Mouse (Mus musculus) urinary bladder, postnatal 36 days (tissue): ENCODE measurements around the gene Tubgcp3.
"Not testable (repeated sequence)": the region's sequence is repeated elsewhere in the genome, so short reads cannot be mapped to it uniquely, and the experiment has no call there.

Experiments used
- DNase-seq, 2 experiments: peaks; one replicate each; pipeline ENCODE4 v3.0.0; 2022; ENCODE audit warnings: low spot score in 2 of 2, mixed read lengths in 1 of 2

Gene Tubgcp3

GRCm38 (mm10) chr8:12641527-12641926, 30.5 kb downstream of the Tubgcp3 start:
- DNase-seq, result no peak

GRCm38 (mm10) chr8:12638446-12638845, 33.6 kb downstream of the Tubgcp3 start:
- no peak for DNase-seq

GRCm38 (mm10) chr8:12635366-12635765, 36.7 kb downstream of the Tubgcp3 start:
- DNase-seq, result no peak

- DNase-seq, result peak; percentile 30 to 32
Observed at GRCm38 (mm10) chr8:12629079-12629478, 43.0 kb downstream of the Tubgcp3 start.

GRCm38 (mm10) chr8:12625890-12626289, 46.2 kb downstream of the Tubgcp3 start:
- no peak for DNase-seq

- no peak for DNase-seq
Observed at GRCm38 (mm10) chr8:12621550-12622222, 50.4 kb downstream of the Tubgcp3 start.

- not testable (repeated sequence) for DNase-seq
Observed at GRCm38 (mm10) chr8:12617369-12617768, 54.7 kb downstream of the Tubgcp3 start.

GRCm38 (mm10) chr8:12613201-12613600, 58.8 kb downstream of the Tubgcp3 start:
- DNase-seq, result no peak

GRCm38 (mm10) chr8:12609752-12610449, 62.1 kb downstream of the Tubgcp3 start:
- no peak for DNase-seq

- DNase-seq, result no peak
Observed at GRCm38 (mm10) chr8:12608810-12609209, 63.2 kb downstream of the Tubgcp3 start.

- DNase-seq, result peak; percentile 66 to 73
Observed at GRCm38 (mm10) chr8:12607223-12607622, 64.8 kb downstream of the Tubgcp3 start.

GRCm38 (mm10) chr8:12583785-12584184, 88.3 kb downstream of the Tubgcp3 start:
- DNase-seq, result no peak

- not testable (repeated sequence) for DNase-seq
Observed at GRCm38 (mm10) chr8:12579339-12579999, 92.6 kb downstream of the Tubgcp3 start.

GRCm38 (mm10) chr8:12576739-12577138, 95.3 kb downstream of the Tubgcp3 start:
- no peak for DNase-seq

GRCm38 (mm10) chr8:12576003-12576402, 96.0 kb downstream of the Tubgcp3 start:
- no peak for DNase-seq

GRCm38 (mm10) chr8:12572814-12573534, 99.1 kb downstream of the Tubgcp3 start, which contains the start of gene Spaca7:
Gene Spaca7 (plus strand): TSS chr8:12573029.
- no peak for DNase-seq

- no peak for DNase-seq
Observed at GRCm38 (mm10) chr8:12566509-12566908, 105.5 kb downstream of the Tubgcp3 start.

GRCm38 (mm10) chr8:12565488-12565887, 106.6 kb downstream of the Tubgcp3 start:
- DNase-seq, result no peak

GRCm38 (mm10) chr8:12564307-12564706, 107.7 kb downstream of the Tubgcp3 start:
- DNase-seq, result peak; percentile 6 to 10
